In genomic region chr8:84661458-84661871, GRCm38 (mm10) we compare ENCODE assay signal across 8 mouse cellular contexts. TPM values are rescaled to one million over a fixed set of nuclear protein-coding genes. Genes with fewer than 3 reads are reported as not detected.
DNase-seq lines count a peak whose midpoint lies in the region; ATAC-seq and TF ChIP-seq lines count a peak whose summit lies in the region.

No protein-coding gene starts in this region.

- TF ChIP-seq CTCF in CH12.LX (conservative IDR thresholded peaks at IDR 0.05 in 1 of 2, IDR thresholded peaks at IDR 0.05 in 1 of 2; ENCODE audit: low read depth in 2 of 2, low read length in 2 of 2) = no peak

- H3K4me3 ChIP-seq in CH12.LX (replicated peaks in 1 of 3; ENCODE audit: low read depth in 2 of 3, low read length in 2 of 3, poor library complexity in 1 of 3) = peak overlapping the region; percentile 68 to 97 (median 80)
- H3K4me3 ChIP-seq in embryonic facial prominence, embryonic 15.5 days (replicated peaks) = peak overlapping the region; percentile 60
- H3K4me3 ChIP-seq in heart, embryonic 12.5 days = peak overlapping the region; percentile 91
- peak overlapping the region; percentile 74 for H3K4me3 ChIP-seq in kidney, embryonic 15.5 days (replicated peaks)
- peak overlapping the region; percentile 73 for H3K4me3 ChIP-seq in lung, embryonic 15.5 days
- peak overlapping the region; percentile 66 for H3K4me3 ChIP-seq in neural tube, embryonic 15.5 days (replicated peaks)

- peak overlapping the region; percentile 95 for H3K9ac ChIP-seq in CH12.LX (ENCODE audit: insufficient read depth, low read depth)
- H3K9ac ChIP-seq in embryonic facial prominence, embryonic 15.5 days = peak overlapping the region; percentile 86
- H3K9ac ChIP-seq in heart, embryonic 12.5 days = peak overlapping the region; percentile 97
- H3K9ac ChIP-seq in kidney, embryonic 15.5 days = peak overlapping the region; percentile 88
- peak overlapping the region; percentile 66 for H3K9ac ChIP-seq in lung, embryonic 15.5 days
- peak overlapping the region; percentile 70 for H3K9ac ChIP-seq in neural tube, embryonic 15.5 days (replicated peaks)

- H3K27me3 ChIP-seq in CH12.LX (replicated peaks) = no peaks in the 10 kb centered on the region
- no peaks in the 10 kb centered on the region for H3K27me3 ChIP-seq in embryonic facial prominence, embryonic 15.5 days
- no peaks in the 10 kb centered on the region for H3K27me3 ChIP-seq in heart, embryonic 12.5 days (replicated peaks)
- H3K27me3 ChIP-seq in kidney, embryonic 15.5 days = no peaks in the 10 kb centered on the region
- no peaks in the 10 kb centered on the region for H3K27me3 ChIP-seq in lung, embryonic 15.5 days
- 0 out of 2 replicates have a peak, but pooled peaks cover 3% of the 10 kb centered on the region for H3K27me3 ChIP-seq in neural tube, embryonic 15.5 days (replicated peaks)

- H3K79me2 ChIP-seq in CH12.LX (replicated peaks; ENCODE audit: control insufficient read depth, extremely low read depth, insufficient read depth, poor library complexity, severe bottlenecking) = peaks cover 23% of the 10 kb centered on the region

- H3K4me1 ChIP-seq in CH12.LX (ENCODE audit: control insufficient read depth in 1 of 2, insufficient read depth in 2 of 2) = peaks cover 10 to 41% of the 10 kb centered on the region in 2 experiments
- H3K4me1 ChIP-seq in embryonic facial prominence, embryonic 15.5 days = peaks cover 62% of the 10 kb centered on the region
- H3K4me1 ChIP-seq in heart, embryonic 12.5 days (replicated peaks) = peaks cover 45% of the 10 kb centered on the region
- peaks cover 66% of the 10 kb centered on the region for H3K4me1 ChIP-seq in kidney, embryonic 15.5 days
- H3K4me1 ChIP-seq in lung, embryonic 15.5 days = peaks cover 60% of the 10 kb centered on the region
- H3K4me1 ChIP-seq in neural tube, embryonic 15.5 days = peaks cover 58% of the 10 kb centered on the region

- in situ Hi-C loops in CH12.LX (cut with MboI; ENCODE audit: low pct_ligation_motif_present, low pct_unique_long_range_greater_than_20kb, low sequenced_read_pairs) = no loop called here

- no peaks in the 10 kb centered on the region for H3K9me3 ChIP-seq in CH12.LX (replicated peaks; ENCODE audit: low read length)
- no peaks in the 10 kb centered on the region for H3K9me3 ChIP-seq in embryonic facial prominence, embryonic 15.5 days (replicated peaks)
- H3K9me3 ChIP-seq in heart, embryonic 12.5 days (replicated peaks) = no peaks in the 10 kb centered on the region
- no peaks in the 10 kb centered on the region for H3K9me3 ChIP-seq in kidney, embryonic 15.5 days (replicated peaks)
- H3K9me3 ChIP-seq in lung, embryonic 15.5 days = no peaks in the 10 kb centered on the region
- H3K9me3 ChIP-seq in neural tube, embryonic 15.5 days (replicated peaks) = no peaks in the 10 kb centered on the region

- no peaks in the 10 kb centered on the region for H3K36me3 ChIP-seq in CH12.LX (replicated peaks in 1 of 2; ENCODE audit: control insufficient read depth in 1 of 2, insufficient read depth in 1 of 2, low read length in 1 of 2)
- no peaks in the 10 kb centered on the region for H3K36me3 ChIP-seq in embryonic facial prominence, embryonic 15.5 days
- H3K36me3 ChIP-seq in heart, embryonic 12.5 days = no peaks in the 10 kb centered on the region
- no peaks in the 10 kb centered on the region for H3K36me3 ChIP-seq in kidney, embryonic 15.5 days
- no peaks in the 10 kb centered on the region for H3K36me3 ChIP-seq in lung, embryonic 15.5 days
- H3K36me3 ChIP-seq in neural tube, embryonic 15.5 days = no peaks in the 10 kb centered on the region

- peak overlapping the region; percentile 97 for H3K27ac ChIP-seq in CH12.LX (ENCODE audit: insufficient read depth, low read depth)
- H3K27ac ChIP-seq in embryonic facial prominence, embryonic 15.5 days (replicated peaks) = peak overlapping the region; percentile 97
- H3K27ac ChIP-seq in heart, embryonic 12.5 days (ENCODE audit: poor library complexity, severe bottlenecking) = peak overlapping the region; percentile 98
- H3K27ac ChIP-seq in kidney, embryonic 15.5 days = peak overlapping the region; percentile 97
- peak overlapping the region; percentile 97 for H3K27ac ChIP-seq in lung, embryonic 15.5 days
- peak overlapping the region; percentile 85 for H3K27ac ChIP-seq in neural tube, embryonic 15.5 days (replicated peaks)

- peak; percentile 60 for TF ChIP-seq POLR2A in CH12.LX (IDR thresholded peaks at IDR 0.05; ENCODE audit: low read depth, low read length)

- peak; percentile 78 for DNase-seq in CH12.LX (ENCODE audit: extremely low read depth)
- DNase-seq in adrenal gland, postnatal 25 days = peak; percentile 91
- peak; percentile 79 for DNase-seq in thymus, postnatal 14 days

- no peak for TF ChIP-seq RAD21 in CH12.LX (IDR thresholded peaks at IDR 0.05; ENCODE audit: low read depth, low read length)

- dilution Hi-C loops in CH12.LX (cut with MboI; ENCODE audit: extremely low pct_ligation_motif_present, extremely low pct_unique_long_range_greater_than_20kb, low sequenced_read_pairs) = no loop called here

- peak overlapping the region; percentile 82; the same call in 1 of the 2 replicates for H3K4me2 ChIP-seq in CH12.LX (ENCODE audit: insufficient read depth, low read depth, poor library complexity, severe bottlenecking)
- H3K4me2 ChIP-seq in embryonic facial prominence, embryonic 15.5 days (replicated peaks) = peak overlapping the region; percentile 81
- H3K4me2 ChIP-seq in heart, embryonic 12.5 days = peak overlapping the region; percentile 85
- H3K4me2 ChIP-seq in kidney, embryonic 15.5 days = peak overlapping the region; percentile 75
- H3K4me2 ChIP-seq in lung, embryonic 15.5 days = peak overlapping the region; percentile 76
- peak overlapping the region; percentile 73 for H3K4me2 ChIP-seq in neural tube, embryonic 15.5 days

- peak; percentile 44 for TF ChIP-seq EP300 in CH12.LX (IDR thresholded peaks at IDR 0.05; ENCODE audit: low read length)

- no peak for ATAC-seq in embryonic facial prominence, embryonic 15.5 days (ENCODE audit: insufficient number of reproducible peaks, low FRiP score, low TSS enrichment, low read depth)
- peak; percentile 61 for ATAC-seq in heart, embryonic 12.5 days (ENCODE audit: insufficient number of reproducible peaks, low FRiP score)
- ATAC-seq in kidney, embryonic 15.5 days (replicated peaks; ENCODE audit: low FRiP score) = peak; percentile 16
- peak; percentile 44 for ATAC-seq in lung, embryonic 15.5 days (ENCODE audit: borderline replicate concordance, extremely low read depth, low FRiP score, low TSS enrichment)
- ATAC-seq in neural tube, embryonic 15.5 days (ENCODE audit: low FRiP score) = no peak

- under 1% methylated on average over 24 of the region's 24 CpGs for WGBS in embryonic facial prominence, embryonic 15.5 days
- WGBS in heart, embryonic 12.5 days = under 1% methylated on average over 24 of the region's 24 CpGs
- under 1% methylated on average over 24 of the region's 24 CpGs for WGBS in kidney, embryonic 15.5 days
- 0% methylated on average over 24 of the region's 24 CpGs for WGBS in lung, embryonic 15.5 days
- 1% methylated on average over 24 of the region's 24 CpGs for WGBS in neural tube, embryonic 15.5 days

RNA-seq across cellular contexts. Expression of gene Ier2, which starts 1.2 kb away (rescaled TPM):
- 22.7 and 30.3 TPM in 2 replicates for total RNA-seq in CH12.LX (2012; rRNA removed)
- 30.9 and 35.4 TPM in 2 replicates for total RNA-seq in CH12.LX (2014; rRNA removed)
- 25.7 and 26.3 TPM in 2 replicates for polyA plus RNA-seq in CH12.LX (2012; ENCODE audit: insufficient read length, low read depth)
- 19.6 and 22.3 TPM in 2 replicates for total RNA-seq in adrenal gland, postnatal 25 days (2021)
- polyA plus RNA-seq in embryonic facial prominence, embryonic 15.5 days (2015; fragmentation: Nextera tagmentation; extraction: Ambion mirVana) = 79.7 and 83.9 TPM in 2 replicates
- 63.4 and 68.1 TPM in 2 replicates for polyA plus RNA-seq in heart, embryonic 12.5 days (2016; fragmentation: Nextera tagmentation; extraction: Ambion mirVana)
- polyA plus RNA-seq in kidney, embryonic 15.5 days (2015; fragmentation: Nextera tagmentation; extraction: Ambion mirVana) = 73.4 and 80.3 TPM in 2 replicates
- polyA plus RNA-seq in lung, embryonic 15.5 days (2015; fragmentation: Nextera tagmentation; extraction: Ambion mirVana) = 91.2 and 92.0 TPM in 2 replicates
- 20.3 and 33.1 TPM in 2 replicates for polyA plus RNA-seq in neural tube, embryonic 15.5 days (2015; fragmentation: Nextera tagmentation; extraction: Ambion mirVana)

RNA-seq across cellular contexts. Expression of gene Trmt1, which starts 24.6 kb away (rescaled TPM):
- 157 and 160 TPM in 2 replicates for total RNA-seq in CH12.LX (2012; rRNA removed)
- total RNA-seq in CH12.LX (2014; rRNA removed) = 77.0 and 94.5 TPM in 2 replicates
- polyA plus RNA-seq in CH12.LX (2012; ENCODE audit: insufficient read length, low read depth) = 140 and 157 TPM in 2 replicates
- total RNA-seq in adrenal gland, postnatal 25 days (2021) = 75.1 and 83.9 TPM in 2 replicates
- 69.1 and 78.2 TPM in 2 replicates for polyA plus RNA-seq in embryonic facial prominence, embryonic 15.5 days (2015; fragmentation: Nextera tagmentation; extraction: Ambion mirVana)
- 46.2 and 49.5 TPM in 2 replicates for polyA plus RNA-seq in heart, embryonic 12.5 days (2016; fragmentation: Nextera tagmentation; extraction: Ambion mirVana)
- 68.7 and 73.8 TPM in 2 replicates for polyA plus RNA-seq in kidney, embryonic 15.5 days (2015; fragmentation: Nextera tagmentation; extraction: Ambion mirVana)
- 57.5 and 58.4 TPM in 2 replicates for polyA plus RNA-seq in lung, embryonic 15.5 days (2015; fragmentation: Nextera tagmentation; extraction: Ambion mirVana)
- polyA plus RNA-seq in neural tube, embryonic 15.5 days (2015; fragmentation: Nextera tagmentation; extraction: Ambion mirVana) = 66.7 and 75.1 TPM in 2 replicates

RNA-seq across cellular contexts. Expression of gene Nacc1, which starts 26.2 kb away (rescaled TPM):
- total RNA-seq in CH12.LX (2012; rRNA removed) (45.1 and 49.0 TPM in 2 replicates), CH12.LX (2014; rRNA removed) (21.9 and 23.3 TPM in 2 replicates)
- polyA plus RNA-seq in CH12.LX (2012; ENCODE audit: insufficient read length, low read depth) = 73.0 and 84.1 TPM in 2 replicates
- 73.9 and 76.0 TPM in 2 replicates for total RNA-seq in adrenal gland, postnatal 25 days (2021)
- polyA plus RNA-seq in embryonic facial prominence, embryonic 15.5 days (2015; fragmentation: Nextera tagmentation; extraction: Ambion mirVana) = 16.7 and 16.9 TPM in 2 replicates
- polyA plus RNA-seq in heart, embryonic 12.5 days (2016; fragmentation: Nextera tagmentation; extraction: Ambion mirVana) = 20.9 and 21.3 TPM in 2 replicates
- 23.9 and 25.6 TPM in 2 replicates for polyA plus RNA-seq in kidney, embryonic 15.5 days (2015; fragmentation: Nextera tagmentation; extraction: Ambion mirVana)
- 20.2 and 21.6 TPM in 2 replicates for polyA plus RNA-seq in lung, embryonic 15.5 days (2015; fragmentation: Nextera tagmentation; extraction: Ambion mirVana)
- 12.3 and 14.1 TPM in 2 replicates for polyA plus RNA-seq in neural tube, embryonic 15.5 days (2015; fragmentation: Nextera tagmentation; extraction: Ambion mirVana)

RNA-seq across cellular contexts. Expression of gene Lyl1, which starts 39.8 kb away (rescaled TPM):
- total RNA-seq in CH12.LX (2012; rRNA removed) = 38.5 and 45.5 TPM in 2 replicates
- 20.3 and 20.6 TPM in 2 replicates for total RNA-seq in CH12.LX (2014; rRNA removed)
- 53.2 and 54.5 TPM in 2 replicates for polyA plus RNA-seq in CH12.LX (2012; ENCODE audit: insufficient read length, low read depth)
- total RNA-seq in adrenal gland, postnatal 25 days (2021) = 3.1 and 3.8 TPM in 2 replicates
- 5.8 and 6.0 TPM in 2 replicates for polyA plus RNA-seq in embryonic facial prominence, embryonic 15.5 days (2015; fragmentation: Nextera tagmentation; extraction: Ambion mirVana)
- polyA plus RNA-seq in heart, embryonic 12.5 days (2016; fragmentation: Nextera tagmentation; extraction: Ambion mirVana) = 18.1 and 19.7 TPM in 2 replicates
- 7.6 and 7.8 TPM in 2 replicates for polyA plus RNA-seq in kidney, embryonic 15.5 days (2015; fragmentation: Nextera tagmentation; extraction: Ambion mirVana)
- polyA plus RNA-seq in lung, embryonic 15.5 days (2015; fragmentation: Nextera tagmentation; extraction: Ambion mirVana) = 11.9 and 12.1 TPM in 2 replicates
- 3.1 and 6.1 TPM in 2 replicates for polyA plus RNA-seq in neural tube, embryonic 15.5 days (2015; fragmentation: Nextera tagmentation; extraction: Ambion mirVana)

Comparison
In these comparisons a context has a peak if more than half of its experiments do, and no peak if none do; other contexts are left out.
1. ATAC-seq: peak in heart, embryonic 12.5 days (single experiment), kidney, embryonic 15.5 days (single experiment) and lung, embryonic 15.5 days (single experiment); none in embryonic facial prominence, embryonic 15.5 days (single experiment) and neural tube, embryonic 15.5 days (single experiment).
2. Peak in every context shown above with its lines, with median percentiles within 50 percentile points of each other: DNase-seq, H3K27ac ChIP-seq, H3K4me2 ChIP-seq, H3K4me3 ChIP-seq and H3K9ac ChIP-seq.